Mouse (Mus musculus) kidney, postnatal 25 days (tissue): ENCODE results near the gene Erf.
A peak's percentile ranks its signal among the peaks of the same experiment; 100 is the strongest.

Source experiments
- DNase-seq, 2 experiments: peaks; one replicate each; pipeline ENCODE4 v3.0.0; 2021; ENCODE audit warnings: mixed read lengths in 2 of 2

The Erf gene

GRCm38 (mm10) chr7:25279861-25280791 is 29.6 kb upstream of the Erf start:
- peak; percentile 65 to 85 for DNase-seq

- DNase-seq: peak; percentile 92 to 96
Measured at GRCm38 (mm10) chr7:25279076-25279860, 28.7 kb upstream of the Erf start.

DNA sequence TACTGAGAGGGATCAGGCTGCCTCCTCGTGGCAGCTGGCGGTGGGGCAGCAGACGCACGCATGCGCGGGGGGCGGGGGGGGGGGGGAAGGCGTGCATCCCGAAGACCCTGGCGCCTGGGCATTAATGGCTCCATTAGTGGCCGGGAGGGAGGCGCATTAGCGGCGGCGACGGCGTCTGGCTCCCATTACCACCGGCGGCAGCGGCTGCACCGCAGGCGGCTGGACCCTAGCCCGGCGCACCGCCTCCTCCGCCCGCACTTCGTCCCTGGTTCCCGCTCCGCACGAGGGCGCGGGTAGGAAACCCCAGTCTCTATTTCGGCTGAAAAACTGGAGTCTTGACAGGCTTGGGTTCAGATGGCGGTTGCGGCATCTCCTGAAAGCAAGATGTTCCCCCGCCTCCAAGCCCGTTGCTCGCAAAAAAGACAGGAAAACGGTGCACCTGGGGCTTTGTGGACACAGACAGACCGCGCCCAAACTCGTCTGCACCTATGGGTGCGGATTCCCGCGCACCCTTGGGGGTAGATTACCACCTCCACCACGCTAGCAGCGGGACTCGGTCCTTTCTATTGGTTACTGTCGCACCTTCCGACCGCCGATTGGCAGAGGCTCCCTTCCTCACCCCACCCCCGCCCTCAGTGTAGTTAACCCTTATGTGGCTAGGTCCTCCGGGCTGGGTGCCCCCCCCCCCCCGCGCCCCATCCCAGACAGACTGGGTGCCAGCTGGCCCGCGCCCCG is 27.9 kb upstream of the Erf start:
- DNase-seq: peak; percentile 84 to 95

- no peak for DNase-seq
Measured at GRCm38 (mm10) chr7:25277998-25278340, 27.4 kb upstream of the Erf start.

GRCm38 (mm10) chr7:25277405-25277804 is 26.8 kb upstream of the Erf start:
- no peak for DNase-seq

DNA sequence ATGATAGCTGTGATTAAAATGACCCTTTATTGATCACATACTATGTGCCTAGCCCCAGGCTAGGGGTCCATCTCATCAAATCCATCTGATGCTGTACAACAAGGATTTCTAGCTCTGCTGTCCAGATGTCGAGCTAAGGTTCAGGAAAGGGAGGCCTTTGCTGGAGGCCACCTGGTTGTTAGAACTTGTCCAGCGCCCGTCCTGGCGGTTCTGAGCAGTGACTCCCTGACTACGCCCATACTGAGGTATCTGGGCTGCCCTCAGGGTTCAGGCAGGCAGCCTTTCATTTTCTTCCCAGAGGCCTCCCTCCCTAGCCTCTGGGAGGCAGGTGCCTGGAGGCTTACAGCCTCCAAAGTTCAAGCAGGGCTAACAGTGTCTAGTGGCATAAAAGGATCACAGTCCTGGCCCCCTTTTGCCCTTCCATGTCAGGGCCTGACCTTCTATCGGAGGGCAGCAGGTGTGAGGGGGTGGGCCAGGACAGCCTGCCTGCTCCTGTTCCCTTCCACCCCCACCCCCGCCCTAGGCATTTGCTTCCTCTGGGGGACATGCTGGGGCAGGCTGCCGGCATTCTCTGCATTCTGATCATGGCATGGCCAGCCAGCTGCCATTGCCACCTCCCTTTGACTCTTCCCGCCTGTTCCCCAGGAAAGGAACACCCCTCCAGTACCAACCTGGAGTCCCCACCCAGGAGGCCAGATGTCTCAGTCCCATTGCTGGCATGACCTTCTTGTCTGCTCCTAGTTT is 25.2 kb upstream of the Erf start:
- no peak for DNase-seq

GRCm38 (mm10) chr7:25274996-25275395 is 24.4 kb upstream of the Erf start:
- no peak for DNase-seq

- no peak for DNase-seq
Measured at GRCm38 (mm10) chr7:25274571-25274970, 24.0 kb upstream of the Erf start.

- peak in 1 of 2 experiments; percentile 24 for DNase-seq
Measured at GRCm38 (mm10) chr7:25273259-25274241, 23.0 kb upstream of the Erf start.

- DNase-seq: no peak
Measured at GRCm38 (mm10) chr7:25272445-25273258, 22.1 kb upstream of the Erf start.

DNA sequence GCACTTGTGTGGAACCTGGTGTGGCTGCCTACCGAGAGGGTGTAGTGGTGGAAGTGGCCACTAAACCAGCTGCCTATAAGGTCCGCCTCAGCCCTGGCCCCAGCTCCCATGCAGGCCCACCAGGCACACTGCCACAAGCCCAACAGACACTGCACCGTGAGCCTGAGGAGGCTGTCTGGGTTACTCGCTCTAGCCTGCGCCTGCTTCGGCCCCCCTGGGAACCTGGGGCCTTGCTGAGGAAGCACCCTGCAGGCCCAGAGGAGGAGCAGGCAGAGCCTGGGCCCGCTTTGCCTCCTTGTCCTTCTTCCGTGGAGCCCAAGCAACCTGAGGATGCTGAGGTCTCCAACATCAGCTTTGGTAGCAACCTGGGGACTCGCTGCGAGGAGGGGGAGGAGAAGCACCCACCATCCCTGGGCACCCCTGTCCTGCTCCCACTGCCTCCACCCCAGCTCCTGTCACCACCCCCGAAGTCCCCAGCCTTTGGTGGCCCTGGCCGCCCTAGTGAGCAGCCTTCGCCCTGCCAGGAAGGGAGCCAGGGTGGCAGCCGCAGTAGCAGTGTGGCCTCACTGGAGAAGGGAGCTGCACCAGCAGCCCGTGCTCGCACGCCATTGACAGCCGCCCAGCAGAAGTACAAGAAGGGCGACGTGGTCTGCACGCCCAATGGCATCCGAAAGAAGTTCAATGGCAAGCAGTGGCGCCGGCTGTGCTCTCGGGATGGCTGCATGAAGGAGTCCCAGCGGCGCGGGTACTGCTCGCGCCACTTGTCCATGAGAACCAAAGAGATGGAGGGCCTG is 21.3 kb upstream of the Erf start:
- no peak for DNase-seq

- no peak for DNase-seq
Measured at GRCm38 (mm10) chr7:25270652-25271633, 20.4 kb upstream of the Erf start.

DNA sequence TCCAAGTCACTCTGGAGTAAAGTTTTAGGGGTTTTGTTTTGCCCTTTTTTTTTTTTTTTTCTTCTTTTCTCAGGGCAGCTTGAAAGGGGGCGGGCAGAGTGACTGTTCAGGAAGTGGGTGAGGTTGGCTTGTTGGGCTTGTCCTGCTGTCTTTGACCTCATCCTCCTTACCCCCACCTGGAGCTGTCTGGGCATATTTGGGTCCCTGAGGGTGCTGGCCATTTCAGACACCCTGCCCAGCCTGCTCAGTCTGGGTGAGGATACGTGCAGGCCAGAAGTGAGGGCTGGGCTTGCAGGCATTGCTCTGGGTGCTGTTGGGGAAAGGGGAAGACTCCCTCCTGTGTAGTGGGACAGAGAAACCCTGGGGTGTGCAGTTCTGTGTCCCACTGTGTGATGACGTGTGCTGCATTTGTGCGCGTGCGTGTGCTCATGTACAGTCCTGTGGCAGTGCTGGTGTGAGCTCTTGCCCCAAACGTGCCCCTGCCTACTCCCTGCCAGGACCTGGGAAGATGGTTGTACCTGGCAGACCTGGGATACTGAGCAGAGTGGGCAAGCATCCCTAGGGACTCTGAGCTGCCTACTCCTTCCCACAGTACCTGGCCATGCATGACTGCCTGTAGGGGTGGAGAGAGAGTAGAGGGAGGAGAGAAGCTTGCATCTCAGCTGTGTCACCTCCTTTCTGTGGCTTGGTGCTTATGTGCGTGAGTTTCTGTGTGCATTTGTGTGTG is 19.1 kb upstream of the Erf start:
- DNase-seq: no peak

- no peak for DNase-seq
Measured at GRCm38 (mm10) chr7:25269029-25269428, 18.5 kb upstream of the Erf start.

GRCm38 (mm10) chr7:25268588-25268987 is 18.0 kb upstream of the Erf start:
- DNase-seq: no peak

- peak; percentile 99 to 100 for DNase-seq
Measured at GRCm38 (mm10) chr7:25267751-25268463, 17.3 kb upstream of the Erf start.

DNA sequence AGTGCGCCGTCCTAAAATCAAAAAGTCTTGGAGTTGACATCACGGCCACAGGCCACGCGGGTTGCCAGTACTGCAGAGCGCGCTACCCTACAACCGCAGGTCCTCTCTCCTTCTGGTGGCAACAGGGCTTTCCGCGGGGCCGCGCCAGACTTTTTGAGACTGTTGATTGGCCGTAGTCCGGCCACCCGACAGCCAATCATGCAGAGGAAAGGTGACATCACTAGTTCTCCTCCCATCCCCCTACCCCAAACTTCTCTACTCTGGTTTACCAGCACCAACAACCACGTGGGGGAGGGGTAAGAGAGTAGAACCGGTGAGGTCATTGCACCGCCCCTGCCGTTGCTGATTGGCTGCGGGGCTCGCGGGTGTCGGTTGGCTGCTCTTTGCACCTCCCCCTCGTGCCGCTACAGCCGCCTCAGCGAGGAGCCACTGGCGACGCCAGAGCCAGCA is 16.8 kb upstream of the Erf start, which contains the start of gene Cic:
TSS of gene Cic (plus strand) at position 404 of the 450 bp plus-strand sequence.
- peak; percentile 99 for DNase-seq
